Mouse (Mus musculus) kidney, adult 2 months (tissue): ENCODE data around the gene 1700013G24Rik.

ENCODE experiments used
- CTCF ChIP-seq: fragments of 200-500 bp; conservative IDR thresholded peaks from 2 replicates; pipeline ENCODE4 v1.5.1; 2011; ENCODE audit warnings: low read depth, mild to moderate bottlenecking, control low read depth, low read length, moderate library complexity, mixed read lengths; ENCODE audit not compliant: insufficient read depth, insufficient read length
- POLR2A ChIP-seq: fragments of 200-500 bp; IDR thresholded peaks from one replicate; pipeline ENCODE4 v1.6.1; 2011; ENCODE audit warnings: low read depth, low read length, control low read depth

DNA sequence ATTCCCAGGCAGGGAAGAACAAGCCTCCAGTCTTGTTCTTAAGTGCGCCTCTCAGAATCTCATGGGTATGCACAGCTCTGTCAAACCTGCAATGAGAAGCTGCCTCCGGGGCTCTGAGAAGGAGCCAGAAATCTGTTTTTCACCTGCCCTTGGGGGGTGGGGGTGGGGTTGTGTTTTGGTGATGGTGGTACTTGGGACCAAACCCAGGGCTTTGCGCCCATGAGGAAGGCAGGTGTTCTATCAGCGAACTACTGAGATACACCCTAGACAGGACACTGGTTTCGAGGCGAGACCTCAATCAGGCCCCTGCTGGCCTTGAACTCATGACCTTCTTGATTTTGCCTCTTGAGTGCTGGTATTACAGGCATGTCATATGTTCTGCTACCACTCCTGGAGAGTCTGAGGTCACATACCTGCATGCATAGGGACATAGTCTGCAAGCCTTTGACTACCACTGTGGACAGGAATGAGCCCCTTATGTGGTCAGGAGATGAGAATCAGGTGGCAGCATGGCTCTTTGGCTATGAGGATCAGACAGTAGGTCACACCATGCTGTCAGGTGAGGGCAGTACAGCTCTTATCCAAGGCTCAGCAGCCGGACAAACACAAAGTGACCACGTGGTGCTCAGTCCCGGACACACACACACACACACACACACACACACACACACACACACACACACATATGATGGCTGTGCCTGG, 45.9 kb downstream of the 1700013G24Rik start:
- TF ChIP-seq POLR2A (no peak), CTCF (no peak)
